ENCODE assay signal across 31 mouse cellular contexts in the genomic region with DNA sequence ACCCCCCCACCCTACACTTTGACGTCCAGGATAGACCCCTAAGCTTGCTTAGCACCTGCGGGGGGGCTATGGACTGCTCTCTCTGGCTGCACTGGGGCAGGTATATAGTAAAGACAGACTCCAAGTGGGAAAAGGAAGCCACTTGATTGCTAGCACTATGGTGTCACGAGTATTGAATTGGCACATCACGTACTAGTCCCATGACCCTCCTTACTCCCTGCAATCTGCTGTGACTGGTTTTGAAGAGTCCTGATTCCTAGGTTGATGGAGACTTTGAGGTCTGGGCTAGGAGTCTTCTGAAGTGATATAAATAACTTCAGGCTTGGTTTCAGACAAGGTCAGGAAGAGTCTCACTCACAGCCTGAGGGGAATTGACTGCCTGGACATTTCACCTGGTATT. TPM values are rescaled to one million over a fixed set of nuclear protein-coding genes. Genes with fewer than 3 reads are reported as not detected.
DNase-seq lines count a peak whose midpoint lies in the region; ATAC-seq and TF ChIP-seq lines count a peak whose summit lies in the region.
"Had no signal": no experiment of that assay in that cellular context is flagged by ENCODE, and none has a peak within 500 bp of the region (broad histone marks: within the 10 kb centered on the region; RNA-seq: fewer than 3 reads in every experiment).

No protein-coding gene starts in this region.

- 55% methylated on average over 4 of the region's 4 CpGs for WGBS in lung, postnatal 0 days

- no peak for TF ChIP-seq EP300 in lung, postnatal 0 days (IDR thresholded peaks at IDR 0.05)

- no peaks in the 10 kb centered on the region for H3K4me1 ChIP-seq in lung, postnatal 0 days (ENCODE audit: insufficient read depth, low read depth, low read length)
- H3K4me1 ChIP-seq: forebrain, embryonic 10.5 days; forebrain, embryonic 13.5 days; heart, embryonic 13.5 days had no signal

- no peak for TF ChIP-seq CTCF in gastrocnemius, adult 2 months (IDR thresholded peaks at IDR 0.05)
- TF ChIP-seq CTCF in lung, postnatal 0 days (IDR thresholded peaks at IDR 0.05), result no peak

- no peak overlapping the region for H3K27ac ChIP-seq in gastrocnemius, adult 2 months
- no peak overlapping the region for H3K27ac ChIP-seq in lung, postnatal 0 days (ENCODE audit: low read length)
- H3K27ac ChIP-seq: forebrain, embryonic 10.5 days; forebrain, embryonic 13.5 days; heart, embryonic 10.5 days; heart, embryonic 13.5 days; hindbrain, embryonic 14.5 days; hindbrain, postnatal 0 days had no signal

- no peaks in the 10 kb centered on the region for H3K36me3 ChIP-seq in lung, postnatal 0 days (ENCODE audit: insufficient read depth, low read length)
- H3K36me3 ChIP-seq: forebrain, embryonic 10.5 days; G1E; heart, embryonic 10.5 days; heart, embryonic 13.5 days had no signal

- DNase-seq in gastrocnemius, adult 2 months, result peak; percentile 8
- DNase-seq in gastrocnemius, adult 8-10 months (ENCODE audit: low spot score in 2 of 2), result no peak
- DNase-seq in lung, postnatal 0 days (ENCODE audit: low spot score), result peak; percentile 29
- DNase-seq in lung, postnatal 25 days (ENCODE audit: low spot score), result no peak
- DNase-seq in 3T3-L1 (ENCODE audit: low read depth, low spot score), result peak; percentile 37
- DNase-seq in left cerebral cortex, postnatal 14 days (ENCODE audit: low spot score in 2 of 2), result no peak
- DNase-seq: adrenal gland, postnatal 10 days; adrenal gland, postnatal 36 days; B cell, adult 2 months; cerebellum, adult 18-20 months; cerebellum, adult 9-10 months; cerebellum, postnatal 14 days; gastrocnemius, postnatal 25 days; heart, adult 18-20 months; heart, postnatal 14 days; heart, postnatal 4 days had no signal

- ATAC-seq in lung, postnatal 0 days, result peak; percentile 45
- ATAC-seq: forebrain, embryonic 13.5 days; forebrain, embryonic 16.5 days; hindbrain, postnatal 0 days; Patski had no signal

- no peak overlapping the region for H3K9ac ChIP-seq in lung, postnatal 0 days (replicated peaks; ENCODE audit: low read depth)
- H3K9ac ChIP-seq: forebrain, embryonic 13.5 days; heart, embryonic 13.5 days; hindbrain, embryonic 14.5 days had no signal

- intact Hi-C loops in gastrocnemius, adult 2 months (cut with DNase I), result no loop called here
- intact Hi-C loops in left cerebral cortex, postnatal 14 days (cut with DNase I), result no loop called here

- no peak overlapping the region for H3K4me3 ChIP-seq in gastrocnemius, adult 2 months
- no peak overlapping the region for H3K4me3 ChIP-seq in lung, postnatal 0 days (ENCODE audit: low read depth, low read length)
- H3K4me3 ChIP-seq: forebrain, embryonic 10.5 days; forebrain, embryonic 13.5 days; heart, embryonic 10.5 days; heart, embryonic 13.5 days had no signal

- H3K4me2 ChIP-seq in lung, postnatal 0 days (replicated peaks; ENCODE audit: low read depth, low read length), result no peak overlapping the region
- H3K4me2 ChIP-seq: forebrain, embryonic 13.5 days; heart, embryonic 13.5 days; hindbrain, embryonic 14.5 days had no signal

- no peaks in the 10 kb centered on the region for H3K27me3 ChIP-seq in lung, postnatal 0 days (replicated peaks; ENCODE audit: insufficient read depth, low read length)
- H3K27me3 ChIP-seq: CH12.LX; forebrain, embryonic 13.5 days; heart, embryonic 13.5 days; Patski had no signal

- no peaks in the 10 kb centered on the region for H3K9me3 ChIP-seq in lung, postnatal 0 days (ENCODE audit: low read length)
- H3K9me3 ChIP-seq: forebrain, embryonic 10.5 days; forebrain, embryonic 13.5 days; G1E; heart, embryonic 10.5 days; heart, embryonic 13.5 days had no signal

RNA-seq across cellular contexts. Expression of gene Scgb1a1, which starts 2.4 kb away (rescaled TPM):
- not detected for total RNA-seq in gastrocnemius, adult 2 months (2021)
- total RNA-seq in gastrocnemius, adult 8-10 months (2022), result not detected
- 26,192 and 26,425 TPM in 2 replicates for polyA plus RNA-seq in lung, postnatal 0 days (2015; fragmentation: Nextera tagmentation; extraction: Ambion mirVana)
- total RNA-seq in left cerebral cortex, postnatal 14 days (2021), result not detected
- total RNA-seq: adrenal gland, adult 18-20 months; adrenal gland, postnatal 36 days; CH12.LX; G1E; gastrocnemius, adult 18-20 months; gastrocnemius, postnatal 25 days; heart, postnatal 4 days; hindbrain, postnatal 0 days had no signal
- polyA plus RNA-seq: embryonic facial prominence, embryonic 11.5 days; embryonic facial prominence, embryonic 14.5 days; forebrain, embryonic 10.5 days; forebrain, embryonic 13.5 days; forebrain, embryonic 16.5 days; G1E; heart, embryonic 10.5 days; heart, embryonic 13.5 days; hindbrain, embryonic 11.5 days; hindbrain, embryonic 14.5 days; hindbrain, postnatal 0 days; Patski had no signal

RNA-seq across cellular contexts. Expression of gene Asrgl1, which starts 45.2 kb away (rescaled TPM):
- total RNA-seq in gastrocnemius, adult 2 months (2021), result 10 to 100 TPM; 29.3 to 32.8 TPM
- total RNA-seq in gastrocnemius, adult 8-10 months (2022), result 10 to 100 TPM; 33.7 to 48.2 (median 36.1) TPM
- polyA plus RNA-seq in lung, postnatal 0 days (2015; fragmentation: Nextera tagmentation; extraction: Ambion mirVana), result 5.9 and 7.9 TPM in 2 replicates
- total RNA-seq in left cerebral cortex, postnatal 14 days (2021), result 100 to 1,000 TPM; 101 to 139 TPM

Comparison
In these comparisons a context has a peak if more than half of its experiments do, and no peak if none do; other contexts are left out.
1. DNase-seq: peak in gastrocnemius, adult 2 months (single experiment), lung, postnatal 0 days (single experiment) and 3T3-L1 (single experiment); none in gastrocnemius, adult 8-10 months (0 of 2), lung, postnatal 25 days (single experiment) and left cerebral cortex, postnatal 14 days (0 of 2).